Mouse (Mus musculus) liver, embryonic 14.5 days (tissue): ENCODE results near the gene Trappc3. TPM values are rescaled to one million over a fixed set of nuclear protein-coding genes. Genes with fewer than 3 reads are reported as not detected.

Source experiments
- ATAC-seq: fragments of 200-750 bp; cut with Nextera tagmentation; 2 replicates; pipeline ENCODE4 v1.8.0; 2017; ENCODE audit warnings: moderate number of reproducible peaks, mild to moderate bottlenecking, moderate library complexity; ENCODE audit not compliant: insufficient read depth
- DNase-seq, 3 experiments: peaks; one replicate each; pipeline ENCODE4 v3.0.0-alpha.2; 2012 to 2013; ENCODE audit warnings: low read depth in 3 of 3, low spot score in 3 of 3
- H3K27ac ChIP-seq: fragments of 300-500 bp; sonication (generic); 2 replicates; pipeline ENCODE4 v1.5.1; 2014; ENCODE audit warnings: moderate library complexity, mild to moderate bottlenecking, control low read depth, inconsistent platforms
- H3K27me3 ChIP-seq: fragments of 300-500 bp; sonication (generic); 2 replicates; pipeline ENCODE4 v1.6.1; 2014; ENCODE audit warnings: mild to moderate bottlenecking, low read length, moderate library complexity; ENCODE audit not compliant: control insufficient read depth, insufficient read depth
- H3K36me3 ChIP-seq: fragments of 300-500 bp; sonication (generic); replicated peaks from 2 replicates; pipeline ENCODE4 v1.6.1; 2014; ENCODE audit warnings: low read depth; ENCODE audit not compliant: control insufficient read depth, insufficient read depth
- H3K4me1 ChIP-seq, 2 experiments: fragments of 200-500 bp in 1 of 2; fragments of 300-500 bp in 1 of 2; sonication (generic) in 1 of 2; replicated peaks; 2 replicates each; pipeline ENCODE4 v1.6.1; 2012 to 2014; ENCODE audit warnings: antibody characterized with exemption in 1 of 2, inconsistent platforms in 1 of 2, low read length in 1 of 2; ENCODE audit not compliant: control insufficient read depth in 2 of 2, insufficient read depth in 2 of 2
- H3K4me2 ChIP-seq: fragments of 300-500 bp; sonication (generic); 2 replicates; pipeline ENCODE4 v1.6.1; 2014; ENCODE audit warnings: low read depth, mild to moderate bottlenecking, control low read depth, moderate library complexity
- H3K4me3 ChIP-seq, 2 experiments: fragments of 200-500 bp in 1 of 2; fragments of 300-500 bp in 1 of 2; sonication (generic) in 1 of 2; 2 replicates each; pipeline ENCODE4 v1.5.1; 2012 to 2014; ENCODE audit warnings: low read depth in 2 of 2, low read length in 2 of 2, mild to moderate bottlenecking in 2 of 2, control low read depth in 1 of 2, inconsistent platforms in 1 of 2, moderate library complexity in 1 of 2; ENCODE audit not compliant: insufficient read depth in 1 of 2
- H3K9ac ChIP-seq: fragments of 300-500 bp; sonication (generic); replicated peaks from 2 replicates; pipeline ENCODE4 v1.6.1; 2014; ENCODE audit warnings: mild to moderate bottlenecking, control low read depth, moderate library complexity
- H3K9me3 ChIP-seq: fragments of 300-500 bp; sonication (generic); 2 replicates; pipeline ENCODE4 v1.6.1; 2016; ENCODE audit warnings: low read length, mixed read lengths; ENCODE audit not compliant: control insufficient read depth
- CTCF ChIP-seq: IDR thresholded peaks from 2 replicates; pipeline ENCODE4 v1.5.1; 2016; ENCODE audit warnings: antibody characterized with exemption, low read depth, control low read depth
- EP300 ChIP-seq: IDR thresholded peaks from 2 replicates; pipeline ENCODE4 v1.6.1; 2016; ENCODE audit warnings: antibody characterized with exemption, low read depth
- WGBS: fragments of 180-500 bp; shearing (Covaris S2); extraction: QIAGEN DNeasy Blood & Tissue Kit; methylation state at CpG from one replicate; pipeline ENCODE4 v1.1.7; 2014; ENCODE audit not compliant: insufficient replicate concordance; 5-methylcytosine and 5-hydroxymethylcytosine counted together
- polyA plus RNA-seq, 2 experiments: library from polyadenylated mRNA; depleted of rRNA in 1 of 2; stranded (reverse) in 1 of 2; unstranded in 1 of 2; fragments of >200 nt; fragmentation: Nextera tagmentation in 1 of 2; extraction: Ambion mirVana in 1 of 2; gene quantifications; 2 replicates each; pipeline versions ENCODE4 v1.2.1 to v1.2.3; 2012 to 2014

Gene Trappc3
- polyA plus RNA-seq, 2 experiments: 8.8 to 23.4 TPM

DNA sequence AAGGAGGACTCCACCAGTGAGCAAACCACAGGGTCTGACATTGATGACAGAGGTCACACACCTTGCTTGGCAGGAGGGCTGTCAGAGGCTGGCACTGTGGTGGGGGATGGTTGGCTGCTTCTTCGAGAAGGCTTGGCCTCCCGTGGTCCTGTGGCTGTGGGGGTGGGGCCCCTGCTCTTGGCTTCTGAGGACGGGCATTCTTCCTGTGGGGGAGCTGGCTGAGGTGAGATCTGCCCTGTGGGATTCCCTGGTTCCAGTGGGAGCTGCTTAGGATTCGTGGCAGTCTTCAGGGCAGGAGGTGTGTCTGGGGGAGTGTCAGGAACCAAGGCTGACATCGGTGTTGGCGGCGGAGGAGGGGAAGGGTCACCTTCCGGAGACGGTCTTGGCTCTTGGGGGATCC lies 20.2 kb upstream of the Trappc3 start:
- H3K36me3 ChIP-seq: no peaks in the 10 kb centered on the region
- no peak overlapping the region for H3K9ac ChIP-seq
- DNase-seq: no peak
- H3K4me1 ChIP-seq: no peaks in the 10 kb centered on the region
- H3K4me3 ChIP-seq: no peak overlapping the region
- no peak for ATAC-seq
- H3K4me2 ChIP-seq: no peak overlapping the region
- H3K27me3 ChIP-seq: no peaks in the 10 kb centered on the region
- H3K27ac ChIP-seq: no peak overlapping the region
- H3K9me3 ChIP-seq: no peaks in the 10 kb centered on the region
- WGBS: 60% methylated on average over 9 of the region's 9 CpGs
- no peak for TF ChIP-seq EP300
- no peak for TF ChIP-seq CTCF

DNA sequence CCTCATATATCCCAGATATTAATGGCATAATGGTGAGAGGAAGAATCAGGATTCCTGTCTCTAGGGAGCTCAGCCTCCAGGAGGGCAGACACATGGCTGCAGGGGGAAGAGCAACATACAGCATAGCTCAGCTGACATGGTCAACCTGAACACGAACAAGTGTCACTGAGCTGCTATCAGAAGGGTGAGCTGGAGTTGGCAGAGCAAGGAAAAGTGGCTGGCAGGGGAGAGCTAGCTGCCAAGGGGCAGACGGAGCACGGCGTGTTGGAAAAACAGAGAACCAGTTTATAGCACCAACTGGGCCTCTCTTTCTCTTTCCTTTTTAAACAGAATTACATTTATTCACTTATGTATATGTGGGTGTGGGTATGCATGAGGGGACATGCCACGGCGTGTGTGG lies 19.6 kb upstream of the Trappc3 start:
- Histone ChIP-seq H3K4me2 (no peak overlapping the region), H3K4me3 (no peak overlapping the region), H3K9me3 (no peaks in the 10 kb centered on the region), H3K9ac (no peak overlapping the region), H3K27me3 (no peaks in the 10 kb centered on the region), H3K27ac (no peak overlapping the region), H3K4me1 (no peaks in the 10 kb centered on the region), H3K36me3 (no peaks in the 10 kb centered on the region)
- no peak for ATAC-seq
- TF ChIP-seq EP300: no peak
- TF ChIP-seq CTCF: no peak
- DNase-seq: no peak
- WGBS: 73% methylated on average over 6 of the region's 6 CpGs

DNA sequence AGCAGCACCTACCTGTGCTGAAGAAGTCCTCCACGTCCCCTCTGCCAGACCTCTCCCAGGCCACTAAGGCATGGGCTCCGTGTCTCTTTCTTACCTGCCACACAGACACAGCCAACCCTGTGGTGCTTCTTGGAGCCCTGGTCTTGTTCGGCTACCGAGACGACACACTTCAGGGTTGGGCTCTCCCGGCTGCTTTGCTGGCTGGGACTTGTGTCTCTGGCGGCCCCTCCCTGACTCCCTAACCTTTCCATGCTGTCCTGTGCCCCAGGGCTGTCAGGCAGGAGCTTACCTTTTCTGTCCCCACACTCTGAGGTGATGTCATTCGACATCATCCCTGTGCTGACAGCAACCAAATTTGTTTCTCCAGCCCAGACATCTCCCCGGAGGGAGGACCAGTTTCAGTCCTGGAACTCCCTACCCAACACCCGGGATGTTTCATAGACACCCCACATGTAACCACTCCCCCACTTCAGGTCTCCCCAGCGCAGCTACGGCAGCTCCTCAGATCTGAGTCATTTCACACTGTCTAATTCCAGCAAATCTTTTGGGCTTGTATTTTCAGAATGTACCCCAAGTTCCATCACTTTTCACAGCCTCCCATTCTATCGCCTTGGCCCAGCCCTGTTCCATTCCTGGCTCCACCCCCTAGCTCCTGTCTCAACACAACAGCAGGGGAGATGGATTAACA lies 15.8 kb upstream of the Trappc3 start:
- WGBS: 77% methylated on average over 13 of the region's 13 CpGs
- ATAC-seq: no peak

DNA sequence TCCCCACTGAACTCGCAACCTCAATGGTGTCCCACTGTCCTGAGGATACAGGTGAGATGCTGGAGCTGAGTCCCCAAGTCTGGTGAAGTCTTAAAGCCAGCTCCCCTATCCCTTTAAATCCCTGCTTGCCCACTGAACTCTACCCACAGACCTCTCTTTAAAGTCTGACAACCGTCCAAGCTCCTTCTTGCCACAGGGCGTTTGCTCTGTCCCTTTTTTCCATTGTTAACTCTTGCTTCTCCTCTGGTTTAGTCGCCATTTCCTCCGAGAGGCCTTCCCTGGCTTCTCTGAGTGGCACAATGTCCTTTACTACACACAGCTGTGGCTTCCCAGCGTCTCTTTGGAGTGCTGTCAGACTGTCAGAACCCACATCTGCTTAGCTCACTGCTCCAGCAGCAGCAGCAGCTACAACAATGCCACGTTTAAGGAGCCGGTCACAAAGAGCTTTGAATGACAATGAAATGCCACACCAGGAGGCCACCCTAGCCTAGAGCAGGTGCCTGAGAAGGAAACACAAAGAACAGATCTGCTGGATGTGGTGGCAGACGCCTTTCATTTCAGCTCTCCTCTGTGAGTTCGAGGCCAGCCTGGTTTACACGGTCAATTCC lies 13.8 kb upstream of the Trappc3 start:
- Histone ChIP-seq H3K4me2 (no peak overlapping the region), H3K4me1 (peaks cover 0 to 4% of the 10 kb centered on the region in 2 experiments; a peak in 2 of 4 replicates), H3K4me3 (no peak overlapping the region), H3K27ac (no peak overlapping the region), H3K27me3 (no peaks in the 10 kb centered on the region), H3K36me3 (no peaks in the 10 kb centered on the region), H3K9me3 (no peaks in the 10 kb centered on the region), H3K9ac (no peak overlapping the region)
- 45% methylated on average over 11 of the region's 11 CpGs for WGBS
- TF ChIP-seq EP300 (no peak), CTCF (no peak)
- no peak for ATAC-seq
- DNase-seq: no peak

More for the DNA sequence above, 15.8 kb upstream of the Trappc3 start:
- Histone ChIP-seq H3K27ac (no peak overlapping the region), H3K9ac (no peak overlapping the region), H3K9me3 (no peaks in the 10 kb centered on the region), H3K36me3 (no peaks in the 10 kb centered on the region), H3K4me1 (no peaks in the 10 kb centered on the region), H3K4me3 (no peak overlapping the region), H3K4me2 (no peak overlapping the region), H3K27me3 (no peaks in the 10 kb centered on the region)
- DNase-seq: no peak
- TF ChIP-seq EP300 (no peak), CTCF (no peak)

DNA sequence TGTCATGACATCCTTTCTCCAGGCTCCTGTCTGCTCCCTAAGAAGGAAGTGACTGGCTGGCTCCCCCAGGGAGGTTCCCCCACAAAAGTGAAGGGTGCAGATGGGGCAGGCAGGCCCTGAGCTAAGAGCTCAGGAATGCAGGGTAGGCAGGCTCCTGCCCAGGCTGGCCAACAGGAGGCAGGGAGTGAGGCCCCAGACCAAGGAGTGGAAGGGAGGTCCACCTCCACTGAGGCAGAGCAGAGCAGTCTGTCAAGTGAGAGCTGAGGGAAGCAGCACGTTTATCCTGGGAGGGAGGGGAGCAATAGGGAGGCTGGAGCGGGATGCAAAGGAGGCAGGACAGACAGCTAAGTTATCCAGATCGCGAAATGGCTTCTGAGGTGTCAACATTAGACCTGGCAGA lies 11.5 kb upstream of the Trappc3 start:
- Histone ChIP-seq H3K4me1 (peaks cover 0 to 4% of the 10 kb centered on the region in 2 experiments; a peak in 2 of 4 replicates), H3K9ac (no peak overlapping the region), H3K4me2 (no peak overlapping the region), H3K27ac (no peak overlapping the region), H3K9me3 (no peaks in the 10 kb centered on the region), H3K36me3 (no peaks in the 10 kb centered on the region), H3K27me3 (peaks cover 6% of the 10 kb centered on the region), H3K4me3 (no peak overlapping the region)
- TF ChIP-seq EP300 (no peak), CTCF (no peak)
- no peak for ATAC-seq
- DNase-seq: no peak
- WGBS: 55% methylated on average over 4 of the region's 4 CpGs
